Mouse (Mus musculus) kidney, postnatal 25 days (tissue): ENCODE results near the gene Slc35e2.
A peak's percentile ranks its signal among the peaks of the same experiment; 100 is the strongest.
"Not testable (repeated sequence)": the region's sequence is repeated elsewhere in the genome, so short reads cannot be mapped to it uniquely, and the experiment has no call there.

Experiments
- DNase-seq, 2 experiments: peaks; one replicate each; pipeline ENCODE4 v3.0.0; 2021; ENCODE audit warnings: mixed read lengths in 2 of 2

The Slc35e2 gene

DNA sequence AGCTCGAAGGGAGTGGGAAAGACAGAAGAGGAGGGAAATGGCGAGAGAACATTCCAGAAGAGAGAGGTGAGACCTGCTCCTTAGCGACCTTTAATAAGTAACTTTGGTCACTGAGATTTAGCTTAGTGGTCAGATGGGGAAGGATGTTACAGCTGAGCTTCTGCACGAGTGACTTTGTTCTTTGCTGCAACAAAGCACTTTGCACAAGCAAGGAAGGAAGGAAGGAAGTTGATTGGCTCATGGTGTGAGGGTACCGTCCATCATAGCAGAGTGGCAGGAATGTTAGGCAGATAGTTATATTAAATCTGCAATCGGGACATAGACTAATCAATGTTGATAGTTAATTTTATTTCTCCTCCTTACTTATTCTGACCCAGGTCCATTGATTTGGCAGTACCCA is 29.1 kb downstream of the Slc35e2 start:
- DNase-seq: no peak

DNA sequence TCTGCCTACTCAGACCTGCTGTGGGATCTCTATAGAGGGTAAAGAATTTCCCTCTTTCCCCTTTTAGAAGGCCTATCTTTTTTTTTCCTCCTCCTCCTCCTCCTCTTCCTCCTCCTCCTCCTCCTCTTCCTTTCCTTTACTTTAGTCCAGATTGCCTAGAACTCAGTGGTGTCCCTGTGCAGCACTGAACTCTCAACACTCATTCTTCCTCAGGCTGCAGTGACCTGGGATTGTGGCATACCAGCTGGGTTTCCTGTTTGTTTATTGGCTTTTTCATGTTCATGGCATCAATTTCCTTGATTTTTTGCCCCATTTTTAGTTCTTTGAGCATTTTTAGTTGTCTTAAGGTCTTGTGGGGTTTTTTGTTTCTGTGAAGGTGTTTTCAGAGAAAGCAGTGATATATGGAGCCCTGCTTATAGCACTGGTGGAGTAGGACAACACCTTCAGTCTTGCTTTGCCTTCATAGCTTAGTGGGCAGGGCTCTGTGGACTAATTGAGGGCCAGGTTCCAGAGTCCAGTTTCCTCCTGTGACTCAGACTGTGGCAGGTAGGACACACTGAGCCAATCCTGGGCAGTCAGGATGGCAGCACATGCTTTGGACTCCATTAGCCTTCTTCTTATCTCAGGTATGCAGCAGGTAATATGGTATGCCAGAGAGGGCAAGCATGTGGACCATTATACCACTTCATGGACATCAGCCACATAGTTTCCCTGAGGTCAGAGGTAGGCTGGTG is 34.7 kb downstream of the Slc35e2 start:
- DNase-seq: no peak

DNA sequence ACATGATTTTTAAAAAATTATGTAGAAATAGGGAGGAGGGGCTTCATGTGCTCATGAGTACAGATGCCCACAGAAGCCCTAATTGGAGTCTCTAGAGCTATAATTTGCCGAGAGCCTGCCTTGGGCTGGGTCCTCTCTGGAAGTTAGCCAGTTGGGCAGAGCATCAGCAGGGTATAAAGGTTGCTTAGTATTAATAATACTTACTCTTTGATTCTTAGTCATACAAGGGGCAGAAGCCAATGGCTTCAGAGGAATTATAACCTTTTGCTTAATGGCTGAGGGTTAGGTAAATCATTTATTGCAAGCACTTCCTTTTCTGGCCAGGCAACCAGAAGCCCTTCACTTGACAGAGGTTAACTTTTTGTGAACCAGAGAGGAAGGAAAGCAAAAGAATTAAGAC is 42.3 kb downstream of the Slc35e2 start:
- DNase-seq: peak; percentile 51 to 64

DNA sequence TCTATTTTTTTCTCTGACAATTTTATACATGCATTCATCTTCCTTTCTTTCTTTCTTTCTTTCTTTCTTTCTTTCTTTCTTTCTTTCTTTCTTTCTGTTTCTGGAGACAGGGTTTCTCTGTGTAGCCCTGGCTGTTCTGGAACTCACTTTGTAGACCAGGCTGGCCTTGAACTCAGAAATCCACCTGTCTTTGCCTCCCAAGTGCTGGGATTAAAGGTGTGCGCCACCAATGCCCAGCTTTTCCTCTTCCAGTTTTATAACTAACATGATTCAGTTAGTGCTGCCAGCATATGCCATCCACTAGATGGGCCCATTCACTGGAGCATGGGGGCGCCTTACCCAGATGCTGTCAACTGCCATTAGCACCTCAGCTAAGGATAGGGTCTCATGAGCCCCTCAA is 44.1 kb downstream of the Slc35e2 start, which contains the start of gene Gm10563:
Gene Gm10563 (minus strand): TSS at position 101 of the 400 bp plus-strand sequence.
- DNase-seq: not testable (repeated sequence)

DNA sequence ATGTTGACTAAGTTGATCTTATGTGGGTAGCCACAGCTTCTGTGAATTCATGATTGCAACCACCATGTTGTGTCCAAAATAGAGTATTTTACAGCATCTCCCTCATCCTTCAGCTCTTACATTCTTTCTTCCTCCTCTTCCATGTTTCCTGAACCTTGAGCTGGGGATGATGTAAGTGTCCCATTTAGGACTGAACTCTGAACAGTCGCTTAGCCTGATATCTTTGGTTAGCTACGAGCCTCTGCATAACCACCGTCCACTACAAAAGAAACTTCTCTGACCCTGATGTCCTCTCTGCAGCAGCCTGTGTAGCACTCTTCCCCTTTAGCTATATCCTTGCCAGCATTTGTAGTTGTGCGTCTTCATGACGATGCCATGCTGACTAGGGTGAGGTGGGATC is 44.5 kb downstream of the Slc35e2 start:
- no peak for DNase-seq

DNA sequence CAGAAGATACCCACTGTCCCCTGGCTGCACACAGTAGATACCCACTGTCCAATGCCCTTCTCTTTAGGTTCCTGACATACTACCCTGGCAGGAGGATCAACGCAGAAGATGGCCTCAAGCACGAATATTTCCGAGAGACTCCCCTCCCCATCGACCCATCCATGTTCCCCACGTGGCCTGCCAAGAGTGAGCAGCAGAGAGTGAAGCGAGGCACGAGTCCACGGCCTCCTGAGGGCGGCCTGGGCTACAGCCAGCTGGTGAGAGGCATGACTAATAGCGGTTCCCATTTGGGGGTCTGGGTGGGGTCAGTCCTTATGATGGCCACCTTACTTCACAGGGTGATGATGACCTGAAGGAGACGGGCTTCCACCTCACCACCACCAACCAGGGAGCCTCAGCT is 48.1 kb downstream of the Slc35e2 start:
- peak in 1 of 2 experiments; percentile 36 for DNase-seq

DNA sequence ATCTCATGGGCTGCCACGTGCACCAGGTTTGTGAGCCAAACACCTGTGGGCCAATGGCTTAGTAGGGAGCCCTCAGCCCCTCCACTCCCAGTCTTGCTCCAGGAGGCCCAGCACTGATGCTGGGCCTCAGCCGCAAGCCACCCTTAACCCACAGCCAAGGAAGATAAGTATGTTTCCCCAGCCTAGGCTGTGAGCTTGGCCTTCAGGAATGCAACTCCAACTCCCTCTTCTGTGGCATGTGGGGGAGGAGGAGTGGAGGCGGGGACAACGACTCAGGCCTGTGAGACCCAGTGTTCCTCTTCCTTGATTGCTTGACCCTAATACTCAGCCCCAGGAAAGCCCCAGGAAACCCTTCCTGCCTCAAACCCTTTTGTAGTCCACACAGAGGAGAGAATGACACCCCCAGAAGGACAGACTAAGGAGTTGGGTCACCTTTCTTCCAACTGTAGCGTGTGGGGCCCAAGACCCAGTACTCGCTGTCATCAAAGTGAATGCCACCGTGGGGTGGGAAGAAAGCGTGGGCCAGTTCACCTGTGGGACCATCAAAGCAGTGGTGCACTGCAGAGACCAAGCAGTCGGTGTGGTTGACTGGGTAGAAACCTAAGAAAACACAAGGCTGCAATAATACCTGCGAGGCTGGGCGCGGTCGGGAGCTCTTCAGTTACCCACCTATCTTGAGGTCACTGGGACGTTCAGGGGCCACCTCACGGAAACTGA is 50.5 kb downstream of the Slc35e2 start:
- peak; percentile 27 to 67 for DNase-seq

DNA sequence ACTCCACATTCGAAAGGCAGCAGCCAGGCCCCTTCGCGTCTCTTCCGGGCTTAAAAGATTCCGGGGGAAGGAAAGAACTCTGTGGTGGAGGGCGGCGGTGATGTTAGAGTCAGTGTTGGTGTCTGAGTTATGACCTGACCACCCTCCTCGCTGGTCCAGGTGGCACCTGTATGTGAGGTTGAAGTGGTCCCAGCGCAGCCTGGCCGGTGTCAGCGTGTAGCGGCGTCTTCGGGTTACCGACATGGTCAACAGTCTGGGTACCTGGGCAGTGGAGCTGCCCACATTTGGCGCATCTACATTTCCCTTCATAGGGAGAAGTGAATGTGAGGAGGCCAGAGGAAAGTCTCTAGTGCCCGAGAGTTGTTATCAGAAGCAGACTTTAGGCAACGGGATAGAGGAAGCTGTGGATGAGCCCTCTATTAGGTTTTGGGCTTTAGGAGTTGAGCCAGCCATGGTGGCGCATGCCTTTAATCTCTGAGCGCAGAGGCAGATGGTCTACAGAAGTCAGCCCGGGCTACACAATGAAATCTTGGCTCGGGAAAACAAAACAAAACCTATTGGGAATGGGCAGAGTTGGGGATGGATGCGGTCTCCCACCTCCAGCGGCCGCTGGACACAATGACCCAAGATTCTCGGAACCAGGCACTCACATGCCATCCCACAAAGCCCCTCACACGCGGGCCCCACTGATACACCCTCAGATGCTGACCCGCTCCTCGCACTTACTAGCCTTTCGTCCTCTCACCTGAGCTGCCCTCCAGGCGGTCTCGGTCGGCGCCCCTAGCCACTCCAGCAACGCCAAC is 51.3 kb downstream of the Slc35e2 start:
- peak in 1 of 2 experiments; percentile 30 for DNase-seq

DNA sequence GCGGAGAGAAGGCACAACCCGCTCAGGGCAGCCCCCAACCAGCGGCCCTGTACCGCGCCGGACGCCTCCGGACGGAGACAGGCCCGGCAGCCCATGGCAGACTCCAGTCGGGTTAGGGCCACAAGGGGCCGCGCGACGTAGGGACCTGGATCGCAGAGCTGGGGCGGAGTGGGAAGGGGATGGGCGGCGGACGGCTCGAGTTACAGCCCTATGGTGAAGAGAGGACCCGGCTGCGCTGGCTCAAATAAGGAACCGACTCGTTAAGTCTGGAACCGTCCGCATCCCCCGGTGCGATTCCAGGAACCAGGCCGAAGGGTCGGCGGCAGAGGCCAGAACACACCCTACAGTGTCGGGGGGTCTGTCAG is 51.9 kb downstream of the Slc35e2 start, which contains the start of gene Mmp23:
Gene Mmp23 (minus strand): TSS at position 299 of the 365 bp plus-strand sequence.
- DNase-seq: peak; percentile 30 to 56

DNA sequence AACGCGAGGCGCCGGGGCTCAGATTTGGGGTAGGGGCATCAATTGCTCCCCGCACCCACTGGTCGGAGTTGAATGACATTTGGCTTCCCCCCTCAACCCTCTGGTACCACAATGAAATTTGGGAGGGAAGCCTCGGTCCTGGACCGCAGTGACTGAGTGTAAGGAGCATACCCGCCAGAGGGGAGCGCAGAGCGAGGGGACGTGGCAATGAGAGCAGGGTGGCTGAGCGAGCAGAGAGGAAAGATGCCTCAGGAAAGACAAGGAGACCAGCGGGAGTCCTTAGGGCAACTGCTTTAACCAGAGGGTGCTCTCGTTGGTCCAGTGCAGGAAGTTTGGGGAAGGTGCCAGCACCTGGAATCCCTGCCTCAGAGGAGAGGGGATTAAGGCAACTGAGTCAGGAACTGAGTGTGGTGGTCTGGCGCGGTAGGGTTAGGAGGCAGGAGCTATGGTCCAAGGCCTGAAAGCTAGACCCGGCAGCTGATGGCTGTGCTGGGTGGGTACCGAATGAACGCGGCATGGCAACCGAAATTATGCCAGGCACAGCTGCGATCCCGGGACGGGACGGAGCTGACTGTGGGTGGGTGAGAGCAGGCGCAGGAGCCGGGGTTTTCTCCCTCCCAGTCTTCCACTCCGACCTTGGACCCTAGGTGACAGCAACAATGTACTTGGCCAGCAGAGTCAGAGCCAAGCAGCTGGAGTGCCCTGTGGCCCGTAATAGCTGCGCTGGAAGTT is 52.4 kb downstream of the Slc35e2 start:
- DNase-seq: peak; percentile 16 to 55

DNA sequence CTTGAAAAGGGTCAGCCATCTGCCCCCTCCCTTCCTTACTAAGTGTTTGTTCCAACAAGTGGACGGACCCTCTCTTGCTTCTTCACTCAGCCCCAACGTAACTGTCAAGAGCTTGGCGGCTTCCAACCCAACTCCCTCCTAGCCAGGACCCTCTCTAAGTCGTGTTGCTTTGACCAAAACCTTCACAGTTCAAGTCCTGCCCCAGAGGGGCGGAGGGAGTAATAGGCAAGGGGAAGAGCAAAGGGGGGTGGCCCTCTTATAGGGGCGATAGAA is 52.9 kb downstream of the Slc35e2 start:
- no peak for DNase-seq

DNA sequence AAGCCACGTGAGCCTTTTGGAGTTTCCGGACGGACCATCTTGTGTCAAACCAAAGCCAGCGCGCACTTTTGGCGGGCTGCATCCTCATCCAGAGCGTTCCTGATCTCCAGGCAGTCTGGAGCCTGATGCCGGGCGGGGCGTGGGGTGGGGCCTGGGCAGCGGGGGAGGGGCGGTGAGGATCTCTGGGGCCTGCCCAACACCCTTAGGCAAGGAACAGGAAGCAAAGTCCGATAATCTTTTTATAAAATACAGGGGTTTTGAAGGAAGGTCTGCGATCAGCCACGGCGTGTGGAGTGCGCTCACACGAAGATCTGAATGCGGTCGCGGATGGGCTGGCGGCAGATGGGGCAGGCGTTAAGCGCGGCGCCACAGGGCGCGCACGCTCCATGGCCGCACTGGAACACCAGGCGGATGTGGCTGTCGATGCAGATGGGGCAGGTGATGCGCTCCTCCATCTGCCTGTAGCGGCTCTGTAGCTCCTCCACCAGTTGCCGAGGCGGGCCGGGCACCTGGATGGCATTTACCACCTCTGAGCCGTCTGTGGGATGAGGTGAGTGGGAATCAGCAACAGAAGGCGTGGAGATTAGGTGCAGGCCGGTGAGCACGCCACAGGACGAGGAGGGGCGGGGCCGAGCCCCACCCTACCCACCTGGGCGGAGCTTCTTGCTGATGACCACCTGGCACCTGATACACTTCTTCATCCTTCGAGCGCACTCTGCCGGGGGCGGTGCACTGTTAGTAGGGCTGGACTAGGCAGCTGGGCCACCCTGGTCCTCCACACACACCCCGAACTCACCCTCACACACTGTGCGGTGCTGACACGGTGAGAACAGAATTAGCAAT is 53.5 kb downstream of the Slc35e2 start:
- peak; percentile 61 to 66 for DNase-seq

DNA sequence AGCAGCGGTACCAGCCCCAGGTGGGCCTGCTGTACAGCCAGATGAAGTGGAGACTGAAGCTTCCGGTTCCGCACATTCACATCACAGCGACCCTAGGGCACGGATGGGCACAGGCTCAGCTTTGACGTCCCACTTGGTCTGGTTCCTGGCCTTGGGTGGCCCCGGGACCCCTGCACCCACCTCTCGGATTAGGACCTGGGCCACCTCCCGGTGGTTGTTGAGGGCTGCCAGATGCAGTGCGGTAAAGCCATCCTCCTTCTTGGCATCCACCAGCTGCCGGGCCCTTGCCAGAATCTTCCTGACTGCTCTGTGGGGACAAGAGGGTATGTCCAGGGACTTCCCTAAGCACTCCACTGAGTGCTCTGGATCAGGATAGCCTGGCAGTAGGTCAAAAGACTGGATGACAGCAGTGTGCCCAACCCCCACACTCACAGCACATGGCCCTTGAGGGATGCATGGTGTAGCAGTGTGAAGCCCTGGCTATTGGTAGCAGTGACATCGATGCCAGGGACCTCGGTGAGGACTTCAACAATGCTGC is 55.1 kb downstream of the Slc35e2 start:
- DNase-seq: peak in 1 of 2 experiments; percentile 35

DNA sequence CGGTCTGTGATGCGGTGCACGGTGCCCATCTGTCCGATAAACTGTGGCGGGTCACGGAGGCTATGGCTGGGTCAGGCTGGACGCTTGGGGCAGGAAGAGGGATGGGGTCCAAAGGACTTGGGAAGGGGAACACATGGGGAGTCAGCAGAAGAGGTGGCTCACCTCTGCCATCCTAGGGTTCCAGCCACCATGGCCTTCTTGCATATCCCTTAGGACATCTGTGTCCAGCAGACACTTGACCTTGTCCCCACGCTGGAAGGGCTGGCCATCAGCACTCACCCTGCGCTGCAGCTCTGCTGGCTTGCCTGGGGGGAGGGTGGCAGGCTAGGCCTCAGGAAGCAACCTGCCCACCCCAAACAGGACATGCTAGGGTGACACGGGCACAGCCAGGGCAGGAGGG is 57.7 kb downstream of the Slc35e2 start:
- DNase-seq: peak in 1 of 2 experiments; percentile 35

DNA sequence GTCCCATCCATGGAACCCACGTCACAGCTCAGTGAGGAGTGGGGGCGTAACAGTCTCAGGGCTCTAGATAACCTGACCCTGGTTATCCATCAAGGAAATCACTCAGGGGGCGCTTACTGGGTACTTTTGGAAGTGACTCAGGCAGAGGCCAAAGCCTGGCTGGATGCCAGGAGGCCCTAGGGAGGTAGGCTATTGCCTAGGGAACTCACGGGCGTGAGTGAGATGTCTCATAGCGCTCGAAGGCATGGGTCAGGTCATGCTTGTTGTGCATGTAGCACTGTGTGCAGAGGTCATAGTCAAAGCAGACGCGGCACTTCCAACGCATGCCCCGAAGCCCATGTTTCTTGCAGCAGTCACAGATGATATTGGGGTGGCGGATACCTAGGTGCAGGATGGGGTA is 59.4 kb downstream of the Slc35e2 start:
- peak in 1 of 2 experiments; percentile 40 for DNase-seq

DNA sequence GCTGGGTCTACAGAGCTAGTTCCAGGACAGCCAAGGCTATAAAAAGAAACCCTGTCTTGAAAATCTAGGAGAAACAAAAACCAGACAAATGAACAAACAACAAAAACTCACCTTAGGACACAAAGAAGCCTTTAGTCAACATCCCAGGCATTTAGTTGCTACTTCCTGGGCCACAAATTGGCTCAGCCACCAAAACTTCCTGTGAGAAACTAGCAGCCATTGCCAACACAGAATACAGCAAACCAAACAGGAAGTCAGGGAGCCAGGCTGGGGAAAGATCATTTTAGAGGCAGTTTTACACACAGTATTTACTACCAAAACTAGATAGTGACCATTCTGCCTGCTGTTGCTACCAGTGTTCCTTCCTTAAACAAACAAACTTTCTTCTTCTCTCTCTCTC is 65.7 kb downstream of the Slc35e2 start:
- no peak for DNase-seq

DNA sequence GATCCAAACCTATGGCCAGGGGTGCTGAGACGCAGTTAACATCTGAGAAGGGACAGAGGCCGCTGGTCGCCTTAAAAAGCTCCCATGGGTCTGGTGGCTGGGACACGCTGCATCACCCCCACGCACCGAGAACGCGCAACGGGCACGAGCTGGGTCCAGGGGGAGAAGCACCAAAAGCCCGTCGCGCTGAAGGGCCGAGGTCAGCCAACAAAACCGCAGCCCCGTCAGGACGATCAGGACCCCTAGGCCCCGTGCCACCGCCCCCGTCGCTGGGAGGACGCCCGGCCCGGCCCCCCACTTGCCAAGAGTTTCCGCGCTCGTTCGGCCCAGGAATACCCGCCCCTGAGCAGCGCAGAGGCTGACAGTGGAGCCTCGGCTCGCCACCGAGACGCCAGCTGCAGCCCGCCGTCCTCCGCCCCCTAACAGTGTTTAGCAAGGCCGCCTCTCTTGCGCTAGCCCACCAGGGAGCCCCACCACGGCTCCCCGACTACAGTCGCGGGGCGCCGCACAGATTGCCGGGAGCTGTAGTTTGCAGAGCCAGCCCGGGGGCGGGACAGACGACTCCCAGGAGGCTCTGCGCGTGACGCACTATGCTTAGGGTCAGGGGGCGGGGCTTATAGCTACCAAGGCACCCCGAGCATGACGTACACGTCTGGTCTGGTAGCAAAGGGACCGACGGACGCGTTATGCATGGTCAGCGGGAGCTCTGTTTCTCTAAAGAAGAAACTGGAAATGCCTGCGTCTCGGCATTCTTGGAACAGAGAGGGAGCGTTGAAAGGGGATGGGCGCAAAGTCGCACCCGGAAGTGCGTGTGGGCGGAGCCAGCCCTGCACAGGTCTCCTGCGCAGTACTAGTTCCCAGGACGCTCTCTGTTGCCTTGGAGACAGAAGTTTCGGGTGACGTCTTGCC is 67.7 kb downstream of the Slc35e2 start, which contains the start of gene Mib2:
Gene Mib2 (minus strand): TSS at position 510 of the 909 bp plus-strand sequence.
- peak; percentile 98 to 99 for DNase-seq

DNA sequence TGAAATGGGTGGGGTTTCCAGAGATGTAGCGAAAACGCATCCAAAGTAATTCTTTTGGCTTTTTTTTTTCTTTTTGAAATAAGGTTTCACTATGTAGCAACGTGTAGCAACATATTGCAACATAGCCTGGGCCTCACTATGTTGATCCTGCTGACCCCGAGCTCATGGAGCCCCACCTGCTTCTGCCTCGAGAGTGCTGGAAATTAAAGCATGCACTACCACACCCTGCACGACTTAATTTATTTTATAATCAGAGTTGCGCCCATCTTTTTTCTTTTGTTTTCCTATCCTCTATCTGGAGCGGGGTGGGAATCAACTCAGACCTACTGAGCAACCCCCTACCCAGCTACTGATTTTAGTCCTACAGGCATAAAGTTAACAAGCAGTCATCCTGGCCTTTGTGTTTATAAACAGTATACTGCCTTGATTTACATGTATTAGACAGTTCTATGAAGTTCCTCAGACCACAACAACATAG is 68.4 kb downstream of the Slc35e2 start:
- DNase-seq: peak in 1 of 2 experiments; percentile 25

DNA sequence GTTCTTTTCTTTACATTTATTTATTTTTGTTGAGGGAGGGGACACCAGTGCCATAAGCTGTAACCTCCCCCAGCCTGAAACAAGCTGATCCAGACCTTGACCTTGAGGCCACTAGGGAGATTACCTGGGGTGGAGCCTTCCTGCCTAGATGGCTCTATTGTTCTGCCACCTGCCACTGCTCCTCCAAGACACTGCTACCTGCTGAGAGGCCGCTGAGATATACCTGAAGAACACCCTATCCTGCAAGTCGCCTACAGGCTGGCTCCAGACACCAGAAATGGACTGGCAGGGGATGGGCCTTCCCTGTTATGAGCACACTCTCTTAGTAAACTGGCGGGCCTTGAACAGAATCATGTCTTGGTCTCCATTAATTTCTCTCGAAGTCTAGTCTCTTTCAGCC is 69.0 kb downstream of the Slc35e2 start:
- DNase-seq: not testable (repeated sequence)

DNA sequence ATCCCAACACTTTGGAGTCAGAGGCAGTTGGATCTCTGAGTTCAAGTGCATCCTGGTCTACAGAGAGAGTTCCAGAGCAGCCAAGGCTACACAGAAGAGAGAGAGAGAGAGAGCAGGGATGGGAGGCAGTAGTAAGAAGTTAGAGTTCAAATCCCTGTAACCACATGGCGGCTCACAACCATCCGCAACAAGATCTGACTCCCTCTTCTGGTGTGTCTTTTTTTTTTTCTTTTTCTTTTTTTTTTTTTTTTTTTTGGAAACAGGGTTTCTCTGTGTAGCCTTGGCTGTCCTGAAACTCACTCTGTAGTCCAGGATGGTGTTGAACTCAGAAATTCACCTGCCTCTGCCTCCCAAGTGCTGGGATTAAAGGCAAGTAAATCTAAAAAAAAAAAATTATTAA is 70.9 kb downstream of the Slc35e2 start:
- no peak for DNase-seq
